Mouse (Mus musculus) MEL (cell line): Measurements from ENCODE around the gene Wiz.
A peak's percentile ranks its signal among the peaks of the same experiment; 100 is the strongest.

Experiments
- CTCF ChIP-seq, 3 experiments: IDR thresholded peaks in 2 of 3; conservative IDR thresholded peaks in 1 of 3; 2 replicates each; pipeline ENCODE4 v1.5.1; 2011 to 2012; ENCODE audit warnings: low read length in 3 of 3, low read depth in 2 of 3, mild to moderate bottlenecking in 2 of 3, improper control_type of control experiment in 1 of 3, inconsistent platforms in 1 of 3, mixed read lengths in 1 of 3, moderate library complexity in 1 of 3; ENCODE audit not compliant: control insufficient read depth in 1 of 3, insufficient read depth in 1 of 3, poor library complexity in 1 of 3, severe bottlenecking in 1 of 3
- POLR2A ChIP-seq, 2 experiments: IDR thresholded peaks; 2 replicates each; pipeline ENCODE4 v1.6.1; 2011 to 2012; ENCODE audit warnings: low read length in 2 of 2, mild to moderate bottlenecking in 2 of 2, control low read depth in 1 of 2, improper control_type of control experiment in 1 of 2, low read depth in 1 of 2, moderate library complexity in 1 of 2; ENCODE audit not compliant: control insufficient read depth in 1 of 2, insufficient read depth in 1 of 2, poor library complexity in 1 of 2

DNA sequence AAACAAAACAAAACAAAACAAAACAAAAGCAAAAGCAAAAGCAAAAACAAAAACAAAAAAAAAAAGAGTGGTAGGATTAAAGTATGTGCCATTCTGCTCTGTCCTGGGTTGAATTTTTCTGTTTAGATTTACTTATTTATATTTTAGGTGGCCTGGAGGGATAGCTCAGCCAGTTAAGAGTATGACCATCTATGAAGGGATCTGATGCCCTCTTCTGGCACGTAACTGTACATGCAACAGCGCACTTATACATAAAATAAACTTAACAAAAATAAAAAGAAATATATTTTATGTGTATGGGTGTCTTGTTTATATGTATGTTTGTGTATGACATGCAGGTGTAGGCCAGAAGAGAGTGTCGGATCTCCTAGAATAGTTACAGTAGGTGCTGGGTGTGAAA, 42.7 kb upstream of the Wiz start:
- no peak for TF ChIP-seq POLR2A (IDR thresholded peaks at IDR 0.05; ENCODE audit: control insufficient read depth in 1 of 2, insufficient read depth in 1 of 2, low read depth in 1 of 2, low read length in 2 of 2, poor library complexity in 1 of 2)
- peak; percentile 37 to 72 (median 41) for TF ChIP-seq CTCF (IDR thresholded peaks at IDR 0.05 in 2 of 3, conservative IDR thresholded peaks at IDR 0.05 in 1 of 3; ENCODE audit: control insufficient read depth in 1 of 3, insufficient read depth in 1 of 3, low read depth in 2 of 3, low read length in 3 of 3, poor library complexity in 1 of 3, severe bottlenecking in 1 of 3)
